Mouse (Mus musculus): ENCODE measurements around the gene Kcp. TPM values are rescaled to one million over a fixed set of nuclear protein-coding genes. Genes with fewer than 3 reads are reported as not detected.

Kcp gene
- total RNA-seq, 2 experiments from 2014 or later: 3.5 to 4.6 TPM

Other genes starting within 250 kb of the Kcp start
- 1 to 10 TPM; 6.0 to 7.0 TPM for gene Hilpda, start 235.5 kb downstream of the Kcp start, total RNA-seq (2021)
- gene Fam71f2, start 228.4 kb downstream of the Kcp start, total RNA-seq (2021): not detected
- gene Fam71f1, start 188.8 kb downstream of the Kcp start, total RNA-seq (2021): not detected
- gene Calu, start 159.9 kb downstream of the Kcp start, total RNA-seq (2021): 100 to 1,000 TPM; 139 to 152 TPM
- gene Opn1sw, start 119.5 kb downstream of the Kcp start, total RNA-seq (2021): not detected
- gene Ccdc136, start 111.6 kb downstream of the Kcp start, total RNA-seq (2021): 1 to 10 TPM; 3.3 to 3.9 TPM
- gene Flnc, start 74.7 kb downstream of the Kcp start, total RNA-seq (2021): 1 to 10 TPM; 4.7 to 5.1 TPM
- gene Atp6v1f, start 40.2 kb downstream of the Kcp start, total RNA-seq (2021): 100 to 1,000 TPM; 205 to 224 TPM
- gene Atp6v1fnb, start 36.5 kb downstream of the Kcp start, total RNA-seq (2021): under 1 TPM in 1 of 2 experiments, not detected in 1; 0.43 TPM
- 1 to 10 TPM; 4.4 to 4.9 TPM for gene Irf5, start 18.7 kb upstream of the Kcp start, total RNA-seq (2021)
- 10 to 100 TPM; 51.6 to 56.5 TPM for gene Tnpo3, start 101.9 kb upstream of the Kcp start, total RNA-seq (2021)
- 1 to 10 TPM; 1.7 to 2.0 TPM for gene Tspan33, start 186.3 kb upstream of the Kcp start, total RNA-seq (2021)
- gene Smo, start 227.6 kb upstream of the Kcp start, total RNA-seq (2021): 10 to 100 TPM; 41.6 to 50.4 TPM

Data from adrenal gland, postnatal 36 days (tissue).